Mouse (Mus musculus): ENCODE measurements around the gene Hexim2. TPM values are rescaled to one million over a fixed set of nuclear protein-coding genes. Genes with fewer than 3 reads are reported as not detected.

Hexim2 gene
- total RNA-seq, 2 experiments from 2014 or later = 0.96 to 2.4 TPM

Other genes with a start within 250 kb of the Hexim2 start
- gene Fam187a, start 247.3 kb upstream of the Hexim2 start, total RNA-seq (2015; ENCODE audit: low replicate concordance) = not detected in 2 replicates
- gene Fam187a, start 247.3 kb upstream of the Hexim2 start, total RNA-seq (2017; ENCODE audit: low replicate concordance) = not detected in 2 replicates
- gene Gfap, start 231.5 kb upstream of the Hexim2 start, total RNA-seq (2015; ENCODE audit: low replicate concordance) = 26.9 and 33.2 TPM in 2 replicates
- gene Gfap, start 231.5 kb upstream of the Hexim2 start, total RNA-seq (2017; ENCODE audit: low replicate concordance) = 46.3 and 50.4 TPM in 2 replicates
- 10.4 and 10.7 TPM in 2 replicates for gene Kif18b, start 207.3 kb upstream of the Hexim2 start, total RNA-seq (2015; ENCODE audit: low replicate concordance)
- gene Kif18b, start 207.3 kb upstream of the Hexim2 start, total RNA-seq (2017; ENCODE audit: low replicate concordance) = 18.1 TPM in 2 replicates
- not detected in 2 replicates for gene C1ql1, start 185.7 kb upstream of the Hexim2 start, total RNA-seq (2015; ENCODE audit: low replicate concordance)
- not detected in 2 replicates for gene C1ql1, start 185.7 kb upstream of the Hexim2 start, total RNA-seq (2017; ENCODE audit: low replicate concordance)
- 17.8 and 31.3 TPM in 2 replicates for gene Nmt1, start 104.2 kb upstream of the Hexim2 start, total RNA-seq (2015; ENCODE audit: low replicate concordance)
- 16.9 and 17.3 TPM in 2 replicates for gene Nmt1, start 104.2 kb upstream of the Hexim2 start, total RNA-seq (2017; ENCODE audit: low replicate concordance)
- gene Dcakd, start 104.1 kb upstream of the Hexim2 start, total RNA-seq (2015; ENCODE audit: low replicate concordance) = 16.3 and 25.5 TPM in 2 replicates
- gene Dcakd, start 104.1 kb upstream of the Hexim2 start, total RNA-seq (2017; ENCODE audit: low replicate concordance) = 6.8 and 26.4 TPM in 2 replicates
- gene Plcd3, start 30.8 kb upstream of the Hexim2 start, total RNA-seq (2015; ENCODE audit: low replicate concordance) = not detected in 2 replicates
- 0.70 and 1.0 TPM in 2 replicates for gene Plcd3, start 30.8 kb upstream of the Hexim2 start, total RNA-seq (2017; ENCODE audit: low replicate concordance)
- gene Acbd4, start 30.7 kb upstream of the Hexim2 start, total RNA-seq (2015; ENCODE audit: low replicate concordance) = 6.7 and 15.3 TPM in 2 replicates
- gene Acbd4, start 30.7 kb upstream of the Hexim2 start, total RNA-seq (2017; ENCODE audit: low replicate concordance) = 25.0 TPM in 2 replicates
- gene Hexim1, start 16.2 kb upstream of the Hexim2 start, total RNA-seq (2015; ENCODE audit: low replicate concordance) = 14.8 and 15.9 TPM in 2 replicates
- 27.9 and 36.7 TPM in 2 replicates for gene Hexim1, start 16.2 kb upstream of the Hexim2 start, total RNA-seq (2017; ENCODE audit: low replicate concordance)
- 70.7 and 93.0 TPM in 2 replicates for gene Fmnl1, start 38.7 kb downstream of the Hexim2 start, total RNA-seq (2015; ENCODE audit: low replicate concordance)
- 8.6 and 16.9 TPM in 2 replicates for gene Fmnl1, start 38.7 kb downstream of the Hexim2 start, total RNA-seq (2017; ENCODE audit: low replicate concordance)
- not detected in 2 replicates for gene 1700023F06Rik, start 76.1 kb downstream of the Hexim2 start, total RNA-seq (2015; ENCODE audit: low replicate concordance)
- gene 1700023F06Rik, start 76.1 kb downstream of the Hexim2 start, total RNA-seq (2017; ENCODE audit: low replicate concordance) = not detected in 2 replicates
- not detected in 2 replicates for gene Spata32, start 86.0 kb downstream of the Hexim2 start, total RNA-seq (2015; ENCODE audit: low replicate concordance)
- not detected in 2 replicates for gene Spata32, start 86.0 kb downstream of the Hexim2 start, total RNA-seq (2017; ENCODE audit: low replicate concordance)
- 1.5 and 2.7 TPM in 2 replicates for gene Map3k14, start 135.0 kb downstream of the Hexim2 start, total RNA-seq (2015; ENCODE audit: low replicate concordance)
- gene Map3k14, start 135.0 kb downstream of the Hexim2 start, total RNA-seq (2017; ENCODE audit: low replicate concordance) = 2.8 and 4.3 TPM in 2 replicates
- 5.6 and 7.9 TPM in 2 replicates for gene Arhgap27, start 231.3 kb downstream of the Hexim2 start, total RNA-seq (2015; ENCODE audit: low replicate concordance)
- gene Arhgap27, start 231.3 kb downstream of the Hexim2 start, total RNA-seq (2017; ENCODE audit: low replicate concordance) = 4.9 and 5.7 TPM in 2 replicates

Data from erythroblast, adult 5-6 weeks (primary cell).